Mouse (Mus musculus) kidney, postnatal 0 days (tissue): ENCODE results near the gene Srebf1. TPM values are rescaled to one million over a fixed set of nuclear protein-coding genes. Genes with fewer than 3 reads are reported as not detected.
A peak's percentile ranks its signal among the peaks of the same experiment; 100 is the strongest.

ENCODE experiments used
- ATAC-seq: fragments of 200-750 bp; cut with Nextera tagmentation; replicated peaks from 2 replicates; pipeline ENCODE4 v1.8.0; 2017; ENCODE audit warnings: low read depth, moderate number of reproducible peaks, moderate TSS enrichment, moderate library complexity; ENCODE audit not compliant: low FRiP score
- DNase-seq: peaks from one replicate; pipeline ENCODE4 v3.0.0-alpha.2; 2016; ENCODE audit warnings: low spot score
- H3K27ac ChIP-seq: fragments of 300-500 bp; sonication (generic); 2 replicates; pipeline ENCODE4 v1.5.1; 2014; ENCODE audit warnings: mild to moderate bottlenecking
- H3K27me3 ChIP-seq: fragments of 300-500 bp; sonication (generic); 2 replicates; pipeline ENCODE4 v1.6.1; 2014; ENCODE audit warnings: low read length, mixed read lengths; ENCODE audit not compliant: insufficient read depth
- H3K36me3 ChIP-seq: fragments of 300-500 bp; sonication (generic); 2 replicates; pipeline ENCODE4 v1.6.1; 2014; ENCODE audit warnings: low read length, mixed read lengths; ENCODE audit not compliant: insufficient read depth
- H3K4me1 ChIP-seq: fragments of 300-500 bp; sonication (generic); replicated peaks from 2 replicates; pipeline ENCODE4 v1.6.1; 2014; ENCODE audit warnings: antibody characterized with exemption, low read length, mixed read lengths; ENCODE audit not compliant: insufficient read depth
- H3K4me2 ChIP-seq: fragments of 300-500 bp; sonication (generic); 2 replicates; pipeline ENCODE4 v1.6.1; 2014; ENCODE audit warnings: mild to moderate bottlenecking, low read length, moderate library complexity, mixed read lengths
- H3K4me3 ChIP-seq: fragments of 300-500 bp; sonication (generic); replicated peaks from 2 replicates; pipeline ENCODE4 v1.5.1; 2014; ENCODE audit warnings: low read depth, low read length
- H3K9ac ChIP-seq: fragments of 300-500 bp; sonication (generic); 2 replicates; pipeline ENCODE4 v1.6.1; 2014; ENCODE audit warnings: low read depth, low read length
- H3K9me3 ChIP-seq: fragments of 300-500 bp; sonication (generic); replicated peaks from 2 replicates; pipeline ENCODE4 v1.6.1; 2016; ENCODE audit warnings: low read length, inconsistent platforms, mixed read lengths
- CTCF ChIP-seq: IDR thresholded peaks from 2 replicates; pipeline ENCODE4 v1.5.1; 2016; ENCODE audit warnings: antibody characterized with exemption, low read depth, mild to moderate bottlenecking, moderate library complexity
- WGBS: fragments of 180-500 bp; shearing (Covaris S2); extraction: QIAGEN DNeasy Blood & Tissue Kit; methylation state at CpG from one replicate; pipeline ENCODE4 v1.1.7; 2014; 5-methylcytosine and 5-hydroxymethylcytosine counted together
- polyA plus RNA-seq: library from polyadenylated mRNA; unstranded; fragments of >200 nt; fragmentation: Nextera tagmentation; extraction: Ambion mirVana; gene quantifications from 2 replicates; pipeline ENCODE4 v1.2.1, GENCODE M21; 2015

The Srebf1 gene
- polyA plus RNA-seq, 1 experiment from 2014 or later, result 50.6 TPM

DNA sequence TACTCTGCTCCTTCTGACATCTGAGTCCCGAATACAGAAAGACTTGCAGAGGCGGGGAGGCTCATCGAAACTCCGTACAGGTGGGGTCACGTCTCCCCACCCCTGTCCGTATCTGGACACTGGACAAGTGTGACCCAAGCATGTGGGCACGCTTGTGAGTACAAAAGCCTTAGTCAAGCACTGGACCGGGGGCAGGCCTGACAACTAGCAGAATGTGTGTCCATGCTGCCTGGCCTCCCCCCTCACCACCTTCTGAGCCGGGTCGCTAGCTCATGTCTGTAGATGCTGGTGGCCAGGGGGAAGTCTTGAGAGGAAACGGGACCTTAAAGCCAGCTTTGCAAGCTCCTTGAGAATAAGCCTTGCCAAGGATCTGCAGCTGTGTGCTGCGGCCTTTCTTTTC is 10.6 kb downstream of the Srebf1 start:
- DNase-seq (no peak), ATAC-seq (no peak)
- no peak overlapping the region for H3K4me2 ChIP-seq
- H3K4me1 ChIP-seq, result peaks cover 54% of the 10 kb centered on the region
- H3K9me3 ChIP-seq, result no peaks in the 10 kb centered on the region
- H3K36me3 ChIP-seq, result 0 out of 2 replicates have a peak, but pooled peaks cover 2% of the 10 kb centered on the region
- H3K4me3 ChIP-seq, result no peak overlapping the region
- 45% methylated on average over 12 of the region's 12 CpGs for WGBS
- H3K27me3 ChIP-seq, result no peaks in the 10 kb centered on the region
- 0 out of 2 replicates have a peak overlapping the region, but pooled peaks have one; percentile 31 for H3K27ac ChIP-seq
- no peak overlapping the region for H3K9ac ChIP-seq
- no peak for TF ChIP-seq CTCF

DNA sequence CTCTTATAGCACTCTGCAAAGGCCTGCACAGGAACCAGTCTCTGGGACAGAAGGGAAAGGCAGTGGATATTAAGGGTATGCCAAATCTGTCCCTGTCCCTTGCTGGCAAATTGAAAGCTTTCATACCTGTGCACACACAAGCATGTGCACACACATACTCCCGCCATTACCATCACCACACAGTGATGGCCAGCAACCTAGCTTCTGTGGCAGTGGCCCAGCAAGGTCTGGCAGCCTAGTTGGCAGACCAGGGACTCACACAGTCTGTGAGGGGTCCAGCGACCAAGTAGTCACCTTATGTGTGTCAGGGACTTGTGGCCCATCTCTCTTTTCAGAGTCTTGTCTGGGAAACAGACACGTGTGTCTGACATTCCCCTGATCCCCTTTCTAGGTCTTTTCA is 11.2 kb downstream of the Srebf1 start:
- DNase-seq (no peak), ATAC-seq (no peak)
- no peaks in the 10 kb centered on the region for H3K27me3 ChIP-seq
- H3K9ac ChIP-seq, result no peak overlapping the region
- H3K4me2 ChIP-seq, result peak overlapping the region; percentile 70; the same call in 1 of the 2 replicates
- TF ChIP-seq CTCF, result no peak
- no peaks in the 10 kb centered on the region for H3K9me3 ChIP-seq
- 0 out of 2 replicates have a peak, but pooled peaks cover 3% of the 10 kb centered on the region for H3K36me3 ChIP-seq
- no peak overlapping the region for H3K4me3 ChIP-seq
- WGBS, result 51% methylated on average over 3 of the region's 3 CpGs
- peaks cover 57% of the 10 kb centered on the region for H3K4me1 ChIP-seq
- H3K27ac ChIP-seq, result 0 out of 2 replicates have a peak overlapping the region, but pooled peaks have one; percentile 42

DNA sequence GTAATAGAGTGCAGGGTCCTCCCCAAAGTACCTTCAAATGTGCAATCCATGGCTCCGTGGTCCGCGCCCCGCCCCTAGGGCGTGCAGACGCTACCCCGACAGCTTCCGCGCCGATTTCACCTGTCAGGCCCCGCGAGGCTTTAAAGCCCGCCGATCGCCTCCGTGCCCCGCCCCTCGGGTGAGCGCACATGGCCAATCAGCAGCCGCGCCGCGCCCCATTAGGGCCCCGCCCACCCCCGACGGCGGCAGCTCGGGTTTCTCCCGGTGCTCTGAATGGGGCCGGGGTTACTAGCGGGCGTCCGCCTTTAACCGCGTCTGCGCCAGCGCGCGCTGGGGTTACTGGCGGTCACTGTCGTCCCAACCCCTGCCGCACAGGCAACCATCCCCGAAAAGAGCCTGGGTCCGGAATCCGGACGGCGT is 12.1 kb downstream of the Srebf1 start:
- TF ChIP-seq CTCF, result no peak
- peak overlapping the region; percentile 70 for H3K4me2 ChIP-seq
- DNase-seq (peak; percentile 96), ATAC-seq (peak; percentile 89)
- 0 out of 2 replicates have a peak, but pooled peaks cover 3% of the 10 kb centered on the region for H3K36me3 ChIP-seq
- H3K9me3 ChIP-seq, result no peaks in the 10 kb centered on the region
- peak overlapping the region; percentile 54 for H3K9ac ChIP-seq
- peaks cover 54% of the 10 kb centered on the region for H3K4me1 ChIP-seq
- peak overlapping the region; percentile 63 for H3K27ac ChIP-seq
- peak overlapping the region; percentile 36 for H3K4me3 ChIP-seq
- H3K27me3 ChIP-seq, result no peaks in the 10 kb centered on the region
- 1% methylated on average over 47 of the region's 47 CpGs for WGBS

DNA sequence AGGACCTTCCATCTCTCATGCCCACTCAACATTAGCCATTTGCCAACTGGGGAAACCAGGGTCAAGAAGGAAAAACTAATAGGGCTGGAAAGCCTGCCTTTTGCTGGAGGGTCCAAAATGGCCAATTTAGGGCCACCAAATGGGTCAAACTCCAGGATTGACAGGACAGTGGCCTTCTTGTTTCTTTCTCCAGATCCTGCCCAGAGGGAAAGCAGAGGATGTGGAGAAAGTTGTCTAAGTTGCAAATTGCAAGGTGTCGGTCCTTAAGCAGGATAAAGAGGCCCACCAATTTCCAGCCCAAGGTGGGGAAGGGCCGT is 12.5 kb downstream of the Srebf1 start:
- ATAC-seq (no peak), DNase-seq (no peak)
- WGBS, result 6% methylated on average over 2 of the region's 2 CpGs
- Histone ChIP-seq H3K27ac (peak overlapping the region; percentile 63), H3K4me2 (peak overlapping the region; percentile 70), H3K4me3 (peak overlapping the region; percentile 36), H3K27me3 (no peaks in the 10 kb centered on the region), H3K9me3 (no peaks in the 10 kb centered on the region), H3K36me3 (peaks cover 3% of the 10 kb centered on the region; the same call in 1 of the 2 replicates), H3K9ac (peak overlapping the region; percentile 54), H3K4me1 (peaks cover 54% of the 10 kb centered on the region)
- no peak for TF ChIP-seq CTCF

DNA sequence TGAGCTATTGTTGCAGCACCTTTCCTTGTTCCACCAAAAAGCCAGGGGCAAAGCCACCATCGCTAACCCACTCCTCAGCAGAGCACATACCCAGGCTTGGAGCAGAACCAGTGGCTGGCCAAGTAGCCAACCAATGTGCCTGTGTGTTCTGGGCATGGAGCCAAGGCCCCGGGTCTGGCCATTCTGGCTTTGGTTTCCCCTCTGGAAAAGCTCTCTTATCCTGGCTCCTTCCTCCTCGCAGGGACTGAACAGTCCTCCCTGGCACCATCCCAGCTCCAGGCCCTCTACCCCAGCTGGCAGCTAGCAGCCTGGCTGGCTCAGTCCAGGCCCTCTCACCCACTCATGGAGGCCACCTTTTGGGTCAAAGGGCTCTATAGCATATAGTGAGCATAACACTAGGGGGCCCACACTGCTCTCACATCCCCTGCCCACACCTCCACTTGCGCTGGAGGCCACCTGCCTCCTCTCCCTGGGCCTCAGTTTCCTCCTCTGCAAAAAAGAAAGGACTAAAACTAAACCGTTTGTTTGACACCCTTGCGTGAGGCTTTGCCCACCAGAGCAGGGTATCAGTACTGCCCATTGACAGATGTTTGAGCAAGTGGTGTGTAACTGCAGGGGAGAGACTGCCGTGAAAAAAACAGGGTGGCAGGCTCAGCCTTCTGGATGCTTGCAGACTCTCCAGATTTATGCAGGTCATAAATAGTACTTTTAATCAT is 13.0 kb downstream of the Srebf1 start:
- DNase-seq, result no peak
- no peaks in the 10 kb centered on the region for H3K27me3 ChIP-seq
- peak overlapping the region; percentile 70 for H3K4me2 ChIP-seq
- H3K9me3 ChIP-seq, result no peaks in the 10 kb centered on the region
- no peak; the same call in 1 of the 2 replicates for ATAC-seq
- WGBS, result 26% methylated on average over 7 of the region's 7 CpGs
- peak overlapping the region; percentile 63 for H3K27ac ChIP-seq
- peaks cover 54% of the 10 kb centered on the region for H3K4me1 ChIP-seq
- peaks cover 9% of the 10 kb centered on the region for H3K36me3 ChIP-seq
- H3K9ac ChIP-seq, result peak overlapping the region; percentile 13; the same call in 1 of the 2 replicates
- TF ChIP-seq CTCF, result no peak
- H3K4me3 ChIP-seq, result peak overlapping the region; percentile 36

DNA sequence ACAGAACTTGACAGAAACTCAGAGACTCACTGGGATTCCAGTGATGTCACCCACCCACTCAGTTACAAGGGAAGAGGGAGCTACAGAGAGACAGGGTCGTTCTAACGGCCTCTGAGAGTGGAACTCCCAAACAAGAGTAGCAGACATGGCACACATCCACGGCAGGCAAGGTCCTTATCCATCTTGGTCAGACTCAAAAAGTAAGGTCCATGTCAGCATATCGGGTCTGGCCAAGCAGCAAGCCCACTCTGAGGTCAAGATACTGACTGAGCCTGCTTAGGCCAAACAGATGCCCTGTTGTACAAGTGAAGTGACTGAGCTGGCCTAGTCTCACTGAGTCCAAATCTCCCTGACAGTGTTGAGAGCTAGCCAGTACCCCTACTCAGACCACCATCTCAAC is 13.7 kb downstream of the Srebf1 start:
- no peaks in the 10 kb centered on the region for H3K27me3 ChIP-seq
- peak overlapping the region; percentile 70 for H3K4me2 ChIP-seq
- 0 out of 2 replicates have a peak overlapping the region, but pooled peaks have one; percentile 35 for H3K9ac ChIP-seq
- TF ChIP-seq CTCF, result no peak
- peak overlapping the region; percentile 36; the same call in 1 of the 2 replicates for H3K4me3 ChIP-seq
- no peaks in the 10 kb centered on the region for H3K9me3 ChIP-seq
- 36% methylated on average over 4 of the region's 4 CpGs for WGBS
- DNase-seq, result no peak
- H3K4me1 ChIP-seq, result peaks cover 54% of the 10 kb centered on the region
- ATAC-seq, result no peak
- H3K36me3 ChIP-seq, result peaks cover 15% of the 10 kb centered on the region
- H3K27ac ChIP-seq, result peak overlapping the region; percentile 63
